Mouse (Mus musculus) ES-E14 (cell line): ENCODE data around the gene Bri3bp. TPM values are rescaled to one million over a fixed set of nuclear protein-coding genes. Genes with fewer than 3 reads are reported as not detected.
"Not testable (repeated sequence)": the region's sequence is repeated elsewhere in the genome, so short reads cannot be mapped to it uniquely, and the experiment has no call there.

Source experiments
- DNase-seq: peaks from one replicate; pipeline ENCODE4 v3.0.0-alpha.2; 2013; ENCODE audit warnings: low read depth, low spot score
- H3K27ac ChIP-seq: 2 replicates; pipeline ENCODE4 v1.5.1; 2012; ENCODE audit warnings: low read depth, mild to moderate bottlenecking, low read length, moderate library complexity, mixed read lengths; ENCODE audit not compliant: poor library complexity, insufficient read depth, severe bottlenecking
- H3K36me3 ChIP-seq: 2 replicates; pipeline ENCODE4 v1.6.1; 2012; ENCODE audit warnings: mild to moderate bottlenecking, low read length, moderate library complexity, mixed read lengths; ENCODE audit not compliant: control insufficient read depth, poor library complexity, insufficient read depth, severe bottlenecking
- H3K4me1 ChIP-seq, 2 experiments: fragments of 150-350 bp in 1 of 2; sonication (generic) in 1 of 2; 2 replicates each; pipeline ENCODE4 v1.6.1; 2012; ENCODE audit warnings: low read length in 2 of 2, mild to moderate bottlenecking in 1 of 2, mixed read lengths in 1 of 2; ENCODE audit not compliant: control insufficient read depth in 2 of 2, insufficient read depth in 2 of 2, poor library complexity in 1 of 2
- H3K4me3 ChIP-seq, 2 experiments: fragments of 150-350 bp in 1 of 2; sonication (generic) in 1 of 2; 2 replicates each; pipeline ENCODE4 v1.5.1; 2012; ENCODE audit warnings: low read length in 2 of 2, low read depth in 1 of 2, mild to moderate bottlenecking in 1 of 2, mixed read lengths in 1 of 2; ENCODE audit not compliant: insufficient read depth in 1 of 2, poor library complexity in 1 of 2, severe bottlenecking in 1 of 2
- H3K9ac ChIP-seq: 2 replicates; pipeline ENCODE4 v1.6.1; 2012; ENCODE audit warnings: low read depth, mild to moderate bottlenecking, low read length, mixed read lengths; ENCODE audit not compliant: poor library complexity, insufficient read depth, severe bottlenecking
- H3K9me3 ChIP-seq: fragments of 150-350 bp; sonication (generic); 2 replicates; pipeline ENCODE4 v1.6.1; 2012; ENCODE audit warnings: low read depth, mild to moderate bottlenecking, low read length; ENCODE audit not compliant: control insufficient read depth, insufficient read depth
- CHD2 ChIP-seq: IDR thresholded peaks from 2 replicates; pipeline ENCODE4 v1.6.1; 2014; ENCODE audit warnings: mild to moderate bottlenecking, low read depth, low read length, inconsistent platforms
- HCFC1 ChIP-seq: IDR thresholded peaks from 2 replicates; pipeline ENCODE4 v1.6.1; 2012; ENCODE audit warnings: low read length, inconsistent platforms, borderline replicate concordance; ENCODE audit not compliant: insufficient read depth
- MAFK ChIP-seq: IDR thresholded peaks from 2 replicates; pipeline ENCODE4 v1.6.1; 2014; ENCODE audit warnings: mild to moderate bottlenecking, low read depth, low read length, inconsistent platforms; ENCODE audit not compliant: insufficient read depth
- ZC3H11A ChIP-seq: IDR thresholded peaks from 2 replicates; pipeline ENCODE4 v1.6.1; 2012; ENCODE audit warnings: low read depth, mild to moderate bottlenecking, inconsistent platforms, low read length, borderline replicate concordance
- ZNF384 ChIP-seq: IDR thresholded peaks from 2 replicates; pipeline ENCODE4 v1.6.1; 2012; ENCODE audit warnings: low read depth, low read length, inconsistent platforms
- in situ Hi-C, 2 experiments: fragments of 600-800 bp; cut with MboI; formaldehyde crosslinking; loops; one replicate each; pipeline ENCODE4 v1.15.1; 2025; ENCODE audit warnings: low sequenced_read_pairs in 2 of 2, inconsistent platforms in 1 of 2; ENCODE audit not compliant: unreplicated experiment in 2 of 2
- total RNA-seq: library from RNA; depleted of rRNA; stranded (reverse); fragments of 300-350 nt; gene quantifications from 2 replicates; pipeline ENCODE4 v1.2.3, GENCODE M21; 2012

Gene Bri3bp
- total RNA-seq, 1 experiment: 52.7 TPM

DNA sequence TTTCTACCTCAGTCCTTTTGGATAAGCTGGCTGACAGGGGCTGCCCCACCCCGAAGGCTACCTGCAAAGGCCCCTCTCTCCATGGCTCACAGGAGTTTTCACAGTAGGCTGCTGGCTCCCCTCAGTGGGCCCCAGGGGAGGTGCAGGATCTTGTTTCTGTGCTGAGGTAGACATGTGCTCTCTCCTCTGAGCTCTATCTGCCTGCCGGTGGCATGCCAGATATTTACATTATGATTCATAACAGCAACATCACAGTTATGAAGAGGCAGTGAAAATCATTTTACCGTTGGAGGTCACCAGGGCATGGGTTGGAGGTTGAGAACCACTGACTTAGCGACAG, 46.7 kb downstream of the Bri3bp start:
- no peak overlapping the region for H3K27ac ChIP-seq
- H3K4me3 ChIP-seq: no peak overlapping the region
- no peak overlapping the region for H3K9ac ChIP-seq
- TF ChIP-seq ZC3H11A (no peak), ZNF384 (no peak), HCFC1 (no peak), MAFK (no peak), CHD2 (no peak)
- peaks cover 0 to 6% of the 10 kb centered on the region in 2 experiments; a peak in 2 of 4 replicates for H3K4me1 ChIP-seq
- peaks cover under 1% of the 10 kb centered on the region; the same call in 1 of the 2 replicates for H3K36me3 ChIP-seq
- DNase-seq: no peak
- in situ Hi-C loops: no loop called here
- H3K9me3 ChIP-seq: no peaks in the 10 kb centered on the region

DNA sequence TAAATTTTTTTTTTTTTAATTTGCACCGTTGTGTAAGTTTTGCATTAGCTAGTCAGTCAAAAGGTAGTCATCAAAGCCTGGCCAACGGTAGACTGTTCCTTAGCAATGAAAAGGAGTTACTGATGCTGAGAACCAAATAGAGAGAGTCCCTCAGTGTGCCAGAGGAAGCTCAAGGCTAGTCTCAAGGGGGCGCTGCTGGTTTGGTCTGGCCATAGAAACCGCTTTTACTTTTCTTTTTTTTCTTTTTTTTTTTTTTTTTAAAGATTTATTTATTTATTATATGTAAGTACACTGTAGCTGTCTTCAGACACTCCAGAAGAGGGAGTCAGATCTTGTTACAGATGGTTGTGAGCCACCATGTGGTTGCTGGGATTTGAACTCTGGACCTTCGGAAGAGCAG, 47.6 kb downstream of the Bri3bp start:
- in situ Hi-C loops, H3K4me1 ChIP-seq, DNase-seq, H3K9ac ChIP-seq, H3K9me3 ChIP-seq, H3K27ac ChIP-seq, H3K4me3 ChIP-seq, H3K36me3 ChIP-seq: not testable (repeated sequence)
- peak; percentile 60; the same call in 1 of the 2 replicates for TF ChIP-seq ZNF384

DNA sequence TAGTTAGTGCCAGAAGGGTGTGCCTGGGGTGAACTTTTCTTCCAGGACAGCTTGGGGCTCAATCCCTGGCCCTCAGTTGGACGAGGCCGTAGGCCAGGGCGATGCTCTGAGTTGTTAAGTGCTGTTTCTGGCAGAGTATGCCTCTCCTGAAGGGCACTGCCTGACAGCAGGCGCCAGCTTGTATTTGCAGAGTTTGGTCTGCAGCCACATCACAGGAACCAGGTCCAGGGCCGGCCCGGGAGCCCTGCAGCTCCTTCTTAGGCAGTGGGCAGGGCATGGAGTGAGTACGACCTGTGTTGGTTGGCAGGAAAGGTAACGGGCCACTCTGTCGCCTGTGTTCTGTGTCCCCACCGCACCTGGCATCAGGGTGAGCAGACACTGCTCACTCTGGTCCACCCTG, 49.7 kb downstream of the Bri3bp start:
- no peaks in the 10 kb centered on the region for H3K9me3 ChIP-seq
- no peaks in the 10 kb centered on the region; the same call in 1 of the 2 replicates for H3K36me3 ChIP-seq
- H3K4me1 ChIP-seq: peaks cover 0 to 10% of the 10 kb centered on the region in 2 experiments; a peak in 2 of 4 replicates
- no peak overlapping the region for H3K9ac ChIP-seq
- no peak overlapping the region for H3K27ac ChIP-seq
- in situ Hi-C loops: no loop called here
- DNase-seq: no peak
- H3K4me3 ChIP-seq: no peak overlapping the region
- TF ChIP-seq ZC3H11A (no peak), ZNF384 (no peak), CHD2 (no peak), MAFK (no peak), HCFC1 (no peak)

GRCm38 (mm10) chr5:125492379-125493092, 51.2 kb downstream of the Bri3bp start:
- H3K27ac ChIP-seq: 0 out of 2 replicates have a peak overlapping the region, but pooled peaks have one; percentile 9
- H3K9me3 ChIP-seq: no peaks in the 10 kb centered on the region
- H3K36me3 ChIP-seq: no peaks in the 10 kb centered on the region; the same call in 1 of the 2 replicates
- TF ChIP-seq CHD2 (no peak), ZC3H11A (no peak), MAFK (no peak), HCFC1 (no peak), ZNF384 (no peak)
- H3K4me1 ChIP-seq: peaks cover 0 to 10% of the 10 kb centered on the region in 2 experiments; a peak in 2 of 4 replicates
- no peak overlapping the region for H3K9ac ChIP-seq
- H3K4me3 ChIP-seq: no peak overlapping the region
- DNase-seq: no peak
- in situ Hi-C loops: no loop called here

DNA sequence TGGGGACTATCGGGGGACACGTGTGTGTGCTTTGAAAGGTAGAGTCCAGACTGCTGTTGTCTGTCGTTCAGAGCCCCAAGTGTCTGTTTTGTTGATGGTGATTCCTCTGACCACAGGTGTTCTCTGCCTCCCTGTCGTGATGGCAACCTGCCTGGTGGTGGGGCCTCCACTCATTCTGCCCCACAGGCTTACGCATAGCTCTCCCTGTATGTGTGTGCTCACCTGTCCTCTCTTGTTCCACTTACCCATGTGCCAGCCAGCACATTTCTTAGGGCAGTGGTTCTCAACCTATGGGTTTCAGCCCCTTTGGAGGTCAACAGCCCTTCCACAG, 51.7 kb downstream of the Bri3bp start:
- in situ Hi-C loops: no loop called here
- TF ChIP-seq ZNF384 (no peak), HCFC1 (no peak), CHD2 (no peak), ZC3H11A (no peak), MAFK (no peak)
- no peak overlapping the region for H3K27ac ChIP-seq
- H3K9me3 ChIP-seq: no peaks in the 10 kb centered on the region
- DNase-seq: no peak
- H3K9ac ChIP-seq: no peak overlapping the region
- no peaks in the 10 kb centered on the region; the same call in 1 of the 2 replicates for H3K36me3 ChIP-seq
- H3K4me1 ChIP-seq: peaks cover 0 to 10% of the 10 kb centered on the region in 2 experiments; a peak in 2 of 4 replicates
- no peak overlapping the region for H3K4me3 ChIP-seq
